8 mouse cellular contexts compared by ENCODE assay signal in genomic region chrX:136868061-136869040, GRCm38 (mm10). TPM values are rescaled to one million over a fixed set of nuclear protein-coding genes. Genes with fewer than 3 reads are reported as not detected.
A peak's percentile ranks its signal among the peaks of the same experiment; 100 is the strongest.
DNase-seq lines count a peak whose midpoint lies in the region; ATAC-seq and TF ChIP-seq lines count a peak whose summit lies in the region.

Rab9b (minus strand) TSS chrX:136868755.

- peak within 1 kb of the TSS; percentile 40; the same call in 1 of the 2 replicates for H3K4me3 ChIP-seq in liver, adult 2 months (ENCODE audit: insufficient read depth, low read depth, low read length)
- peak within 1 kb of the TSS; percentile 54 for H3K4me3 ChIP-seq in forebrain, embryonic 16.5 days (replicated peaks; ENCODE audit: low read length)
- H3K4me3 ChIP-seq in liver, embryonic 12.5 days: peak within 1 kb of the TSS; percentile 43

- H3K9me3 ChIP-seq in forebrain, embryonic 16.5 days (ENCODE audit: control insufficient read depth, low read length): no peaks in the 10 kb centered on the region
- H3K9me3 ChIP-seq in liver, embryonic 12.5 days (replicated peaks): no peaks in the 10 kb centered on the region

- WGBS in liver, adult 2 months: 2% methylated on average over 34 of the region's 36 CpGs
- WGBS in forebrain, embryonic 16.5 days: 17% methylated on average over 34 of the region's 36 CpGs
- 18% methylated on average over 36 of the region's 36 CpGs for WGBS in liver, embryonic 12.5 days (ENCODE audit: insufficient replicate concordance)

- no peak for DNase-seq in liver, adult 2 months (ENCODE audit: extremely low read depth, low read depth, low spot score)
- DNase-seq in liver: no peak
- DNase-seq in cerebellum, adult 18-20 months: peak; percentile 74 to 78
- DNase-seq in kidney, postnatal 10 days: peak; percentile 10
- peak; percentile 66 for DNase-seq in retina, embryonic 14.5 days (ENCODE audit: low spot score)
- DNase-seq in urinary bladder, postnatal 25 days (ENCODE audit: low spot score): no peak

- H3K9ac ChIP-seq in liver, adult 2 months (ENCODE audit: low read depth, low read length): no peak within 1 kb of the TSS
- H3K9ac ChIP-seq in forebrain, embryonic 16.5 days (replicated peaks; ENCODE audit: low read depth, low read length): peak within 1 kb of the TSS; percentile 78
- H3K9ac ChIP-seq in liver, embryonic 12.5 days: no peak within 1 kb of the TSS

- H3K27me3 ChIP-seq in liver, adult 2 months (ENCODE audit: control insufficient read depth, insufficient read depth, low read length): no peaks in the 10 kb centered on the region
- H3K27me3 ChIP-seq in forebrain, embryonic 16.5 days (replicated peaks; ENCODE audit: control insufficient read depth, insufficient read depth, low read length): no peaks in the 10 kb centered on the region
- H3K27me3 ChIP-seq in liver, embryonic 12.5 days (replicated peaks): peaks cover 12% of the 10 kb centered on the region; the same call in 1 of the 2 replicates

- peak within 1 kb of the TSS; percentile 55 for H3K4me2 ChIP-seq in forebrain, embryonic 16.5 days (ENCODE audit: low read length)
- H3K4me2 ChIP-seq in liver, embryonic 12.5 days: peak within 1 kb of the TSS; percentile 65

- H3K27ac ChIP-seq in liver, adult 2 months (replicated peaks; ENCODE audit: insufficient read depth, low read depth, low read length): no peak within 1 kb of the TSS
- H3K27ac ChIP-seq in forebrain, embryonic 16.5 days (ENCODE audit: low read length): peak within 1 kb of the TSS; percentile 33; the same call in 1 of the 2 replicates
- no peak within 1 kb of the TSS for H3K27ac ChIP-seq in liver, embryonic 12.5 days

- ATAC-seq in forebrain, embryonic 16.5 days: peak; percentile 96
- 0 out of 2 replicates have a peak, but pooled peaks have one; percentile 21 for ATAC-seq in liver, embryonic 12.5 days

- no peak for TF ChIP-seq POLR2A in liver, adult 2 months (IDR thresholded peaks at IDR 0.05; ENCODE audit: extremely low read depth, insufficient read depth, low read length)

- no peaks in the 10 kb centered on the region for H3K79me2 ChIP-seq in liver, adult 2 months (ENCODE audit: control insufficient read depth, insufficient read depth, low read length)

- H3K4me1 ChIP-seq in liver, adult 2 months (ENCODE audit: control insufficient read depth, insufficient read depth, low read length): no peaks in the 10 kb centered on the region
- no peaks in the 10 kb centered on the region for H3K4me1 ChIP-seq in forebrain, embryonic 16.5 days (replicated peaks; ENCODE audit: control insufficient read depth, insufficient read depth, low read length)
- H3K4me1 ChIP-seq in liver, embryonic 12.5 days: no peaks in the 10 kb centered on the region

- H3K36me3 ChIP-seq in liver, adult 2 months (ENCODE audit: control insufficient read depth, insufficient read depth, low read length): no peaks in the 10 kb centered on the region
- no peaks in the 10 kb centered on the region for H3K36me3 ChIP-seq in forebrain, embryonic 16.5 days (ENCODE audit: control insufficient read depth, insufficient read depth)
- H3K36me3 ChIP-seq in liver, embryonic 12.5 days: no peaks in the 10 kb centered on the region

- no peak for TF ChIP-seq CTCF in liver, adult 2 months (IDR thresholded peaks at IDR 0.05; ENCODE audit: low read depth, low read length)

RNA-seq across cellular contexts. Expression of gene Rab9b, which starts in this region (rescaled TPM):
- total RNA-seq in liver, adult 2 months (2014; rRNA removed): not detected in 2 replicates
- polyA plus RNA-seq in liver, adult 2 months (2012; rRNA removed): not detected in 2 replicates
- 12.1 and 16.0 TPM in 2 replicates for polyA plus RNA-seq in forebrain, embryonic 16.5 days (2015; fragmentation: Nextera tagmentation; extraction: Ambion mirVana)
- not detected in 2 replicates for polyA plus RNA-seq in liver, embryonic 12.5 days (2016; fragmentation: Nextera tagmentation; extraction: Ambion mirVana)

Comparison
In these comparisons a context has a peak if more than half of its experiments do, and no peak if none do; other contexts are left out.
1. RNA of gene Rab9b (polyA plus RNA-seq): 12.1 to 16.0 TPM in forebrain, embryonic 16.5 days; not detected in liver, adult 2 months and not detected in liver, embryonic 12.5 days; every median in the first group is over 10 times any median in the second.
2. Peak in ATAC-seq, H3K4me3 ChIP-seq and H3K4me2 ChIP-seq in liver, embryonic 12.5 days; RNA of the gene not detected or under 1 TPM.
3. DNase-seq: peak in cerebellum, adult 18-20 months (2 of 2), kidney, postnatal 10 days (single experiment) and retina, embryonic 14.5 days (single experiment); none in liver, adult 2 months (single experiment), liver (single experiment) and urinary bladder, postnatal 25 days (single experiment).
4. Peak in every context shown above with its lines, with median percentiles within 50 percentile points of each other: H3K4me3 ChIP-seq.